Mouse (Mus musculus) WW6 (cell line): ENCODE data around the gene Rap1gap2.

ENCODE experiments used
- DNase-seq: peaks from one replicate; pipeline ENCODE4 v3.0.0-alpha.2; 2013; ENCODE audit warnings: low read depth, low spot score

Gene Rap1gap2

GRCm38 (mm10) chr11:74610545-74611176 is at the start of gene Rap1gap2:
Gene Rap1gap2 (minus strand): TSS chr11:74610915.
- DNase-seq = no peak

GRCm38 (mm10) chr11:74660336-74660735 is 49.6 kb upstream of the Rap1gap2 start:
- DNase-seq = no peak

- no peak for DNase-seq
Observed at GRCm38 (mm10) chr11:74655941-74656340, 45.2 kb upstream of the Rap1gap2 start.

- DNase-seq = no peak
Observed at GRCm38 (mm10) chr11:74653385-74653784, 42.7 kb upstream of the Rap1gap2 start.

GRCm38 (mm10) chr11:74652791-74653191 is 42.1 kb upstream of the Rap1gap2 start:
- DNase-seq = no peak

- DNase-seq = no peak
Observed at GRCm38 (mm10) chr11:74650576-74651100, 39.9 kb upstream of the Rap1gap2 start.

GRCm38 (mm10) chr11:74649647-74650551 is 39.2 kb upstream of the Rap1gap2 start:
- DNase-seq = no peak

GRCm38 (mm10) chr11:74649095-74649646 is 38.5 kb upstream of the Rap1gap2 start, which contains the start of gene Cluh:
Gene Cluh (plus strand): TSS chr11:74649495.
- peak; percentile 98 for DNase-seq

- no peak for DNase-seq
Observed at GRCm38 (mm10) chr11:74648676-74649075, 38.0 kb upstream of the Rap1gap2 start.

GRCm38 (mm10) chr11:74647966-74648365 is 37.3 kb upstream of the Rap1gap2 start:
- DNase-seq = no peak

- no peak for DNase-seq
Observed at GRCm38 (mm10) chr11:74639628-74640027, 28.9 kb upstream of the Rap1gap2 start.

GRCm38 (mm10) chr11:74638791-74639411 is 28.2 kb upstream of the Rap1gap2 start:
- no peak for DNase-seq

GRCm38 (mm10) chr11:74637971-74638790 is 27.5 kb upstream of the Rap1gap2 start:
- peak; percentile 75 for DNase-seq

GRCm38 (mm10) chr11:74637486-74637885 is 26.8 kb upstream of the Rap1gap2 start:
- no peak for DNase-seq

- DNase-seq = no peak
Observed at GRCm38 (mm10) chr11:74634490-74635275, 24.0 kb upstream of the Rap1gap2 start.

GRCm38 (mm10) chr11:74631880-74632789 is 21.4 kb upstream of the Rap1gap2 start:
- no peak for DNase-seq

- no peak for DNase-seq
Observed at GRCm38 (mm10) chr11:74627481-74627880, 16.8 kb upstream of the Rap1gap2 start.

GRCm38 (mm10) chr11:74625333-74625732 is 14.6 kb upstream of the Rap1gap2 start:
- DNase-seq = no peak

GRCm38 (mm10) chr11:74623693-74624092 is 13.0 kb upstream of the Rap1gap2 start:
- no peak for DNase-seq
